Mouse (Mus musculus) gastrocnemius, adult 8-10 months (tissue): Measurements from ENCODE around the gene Jarid2. TPM values are rescaled to one million over a fixed set of nuclear protein-coding genes. Genes with fewer than 3 reads are reported as not detected.

Experiments used
- DNase-seq, 2 experiments: peaks; one replicate each; pipeline ENCODE4 v3.0.0; 2022; ENCODE audit warnings: low spot score in 2 of 2
- total RNA-seq, 4 experiments: library from RNA; stranded (reverse); gene quantifications; 2 replicates each; pipeline ENCODE4 v1.2.4; 2022

The Jarid2 gene
- total RNA-seq, 4 experiments from 2014 or later, result 19.1 to 26.3 (median 21.0) TPM

DNA sequence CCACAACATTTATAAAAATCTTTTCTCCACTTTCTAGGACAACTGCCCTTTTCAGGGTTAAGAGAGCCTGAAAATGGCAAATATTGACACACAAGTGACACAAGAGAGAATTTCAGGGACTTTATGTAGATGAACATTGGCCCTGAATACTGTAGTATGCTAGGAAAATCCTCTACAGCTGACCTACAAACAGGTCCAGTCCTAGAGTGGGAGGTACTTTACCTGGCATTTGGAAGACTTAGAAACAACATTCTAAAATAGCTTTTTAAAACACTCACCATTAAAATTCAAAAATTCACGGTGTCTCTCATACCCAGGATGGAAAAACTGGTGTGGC lies 224.9 kb downstream of the Jarid2 start:
- no peak for DNase-seq

DNA sequence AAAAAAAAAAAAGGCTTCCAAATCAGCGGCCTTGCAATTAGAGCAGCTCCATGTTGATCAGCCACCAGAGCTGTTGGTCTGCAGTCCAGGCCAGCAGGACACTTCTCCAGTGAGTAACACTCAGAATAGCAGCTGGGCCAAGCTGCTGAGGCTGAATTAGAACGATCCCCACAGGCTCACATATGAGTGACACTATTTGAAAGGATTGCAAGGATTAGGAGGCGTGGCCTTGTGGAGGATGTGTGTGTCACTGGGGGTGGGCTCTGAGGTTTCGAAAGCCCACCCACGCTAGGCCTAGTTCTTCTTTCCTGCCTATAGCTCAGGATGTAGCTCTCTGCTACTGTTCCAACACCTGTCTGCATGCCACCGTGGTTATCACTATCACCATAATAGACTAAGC lies 226.5 kb downstream of the Jarid2 start:
- no peak for DNase-seq

DNA sequence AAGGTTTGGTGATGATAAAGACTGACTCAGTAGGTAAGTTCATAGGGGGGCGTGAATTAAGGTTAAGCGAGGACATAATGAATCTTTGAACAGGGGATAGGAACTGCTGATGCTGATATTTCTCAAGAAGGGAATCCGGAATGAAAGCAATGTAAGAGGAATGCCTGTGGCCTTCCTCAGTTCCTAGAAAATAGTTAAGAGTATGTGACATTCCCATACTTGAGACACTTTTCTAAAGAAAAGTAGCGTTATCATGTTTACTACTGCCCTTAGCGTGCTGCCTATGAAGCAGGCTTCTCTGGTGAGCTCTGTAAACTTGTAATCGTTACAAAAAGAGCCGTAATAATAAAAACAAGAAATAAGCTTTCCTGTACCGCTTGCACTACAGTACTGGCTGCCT lies 227.8 kb downstream of the Jarid2 start:
- DNase-seq, result no peak

DNA sequence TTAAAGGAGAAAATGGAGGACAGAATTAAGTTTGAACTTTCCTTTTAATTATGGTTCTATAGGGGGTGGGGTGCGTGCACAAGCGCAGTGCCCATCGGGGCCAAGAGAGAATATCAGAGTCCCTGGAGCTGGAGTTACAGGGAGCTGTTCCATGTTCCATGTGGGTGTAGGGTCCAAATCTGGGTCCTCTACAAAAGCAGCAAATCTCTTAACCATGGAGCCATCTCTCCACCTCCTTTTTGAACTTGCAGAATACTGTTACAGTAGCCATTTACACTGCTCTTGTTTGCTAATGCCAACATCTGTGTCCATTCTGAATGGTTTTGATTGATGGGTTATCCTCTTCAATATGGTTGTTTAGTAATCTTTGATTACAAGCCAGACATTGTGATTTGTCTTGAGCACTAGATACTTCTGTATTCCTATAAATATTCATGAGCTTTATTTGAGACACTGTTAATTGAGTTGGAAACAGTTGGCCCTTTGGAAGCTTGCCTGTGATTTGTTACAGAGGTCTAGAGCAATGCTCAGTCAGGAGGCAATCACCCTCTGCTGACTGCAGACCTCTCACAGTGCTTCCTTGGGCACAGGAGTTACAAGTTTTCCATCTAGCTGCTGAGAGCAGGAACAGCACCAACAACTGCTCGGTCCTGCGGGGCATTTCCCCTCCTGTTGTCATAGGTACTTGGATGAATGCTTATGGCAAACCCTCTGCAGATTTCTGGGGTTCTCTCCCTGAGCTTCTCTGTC lies 231.4 kb downstream of the Jarid2 start:
- no peak for DNase-seq
